Mouse (Mus musculus) small intestine, adult 2 months (tissue): ENCODE results near the gene Ear6.

Source experiments
- CTCF ChIP-seq: fragments of 200-500 bp; IDR thresholded peaks from 2 replicates; pipeline ENCODE4 v1.5.1; 2012; ENCODE audit warnings: low read depth, mild to moderate bottlenecking, control low read depth, inconsistent platforms, low read length, moderate library complexity, mixed read lengths; ENCODE audit not compliant: insufficient replicate concordance, insufficient read length; ENCODE audit errors: extremely low read depth
- POLR2A ChIP-seq: fragments of 200-500 bp; IDR thresholded peaks from 2 replicates; pipeline ENCODE4 v1.6.1; 2012; ENCODE audit warnings: low read depth, mild to moderate bottlenecking, control low read depth, inconsistent platforms, low read length, moderate library complexity

DNA sequence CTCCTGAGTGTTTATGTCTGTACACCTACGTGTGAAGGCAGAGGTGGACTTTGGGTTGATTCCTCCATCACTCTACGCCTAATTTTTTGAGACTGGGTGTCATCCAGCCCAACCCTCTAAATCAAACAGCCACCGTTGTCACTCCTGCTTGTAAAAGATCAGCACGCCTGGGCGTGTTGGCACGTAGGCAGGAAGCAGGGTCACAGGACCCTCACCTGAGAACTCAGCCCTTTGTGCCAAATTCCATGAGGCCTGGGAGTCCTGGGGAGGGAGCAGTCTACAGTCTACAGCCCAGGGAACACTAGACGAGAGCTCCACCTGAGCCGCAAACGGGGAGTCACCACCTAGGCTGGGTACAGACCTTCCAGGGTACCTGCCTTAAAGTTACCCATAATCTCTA lies 50.3 kb downstream of the Ear6 start:
- TF ChIP-seq POLR2A, result no peak
- no peak for TF ChIP-seq CTCF
